Mouse (Mus musculus) c-Kit-positive CD71-positive TER-119-negative erythroid progenitor cells, embryonic 14.5 days (primary cell): ENCODE measurements around the gene Farp2.

Source experiments
- DNase-seq: peaks from one replicate; pipeline ENCODE4 v3.0.0-alpha.2; 2013; ENCODE audit warnings: low read depth

The Farp2 gene

GRCm38 (mm10) chr1:93563224-93563623 is 51.3 kb downstream of the Farp2 start:
- DNase-seq = no peak

GRCm38 (mm10) chr1:93563649-93564048 is 51.8 kb downstream of the Farp2 start:
- DNase-seq = no peak

GRCm38 (mm10) chr1:93564781-93565180 is 52.9 kb downstream of the Farp2 start:
- DNase-seq = no peak

- DNase-seq = no peak
Measured at GRCm38 (mm10) chr1:93567013-93567412, 55.1 kb downstream of the Farp2 start.

- no peak for DNase-seq
Measured at GRCm38 (mm10) chr1:93567717-93568497, 56.0 kb downstream of the Farp2 start.

GRCm38 (mm10) chr1:93577066-93577465 is 65.2 kb downstream of the Farp2 start:
- no peak for DNase-seq

GRCm38 (mm10) chr1:93577861-93578260 is 66.0 kb downstream of the Farp2 start:
- DNase-seq = no peak

- no peak for DNase-seq
Measured at GRCm38 (mm10) chr1:93581545-93581944, 69.7 kb downstream of the Farp2 start.

- DNase-seq = no peak
Measured at GRCm38 (mm10) chr1:93588346-93588745, 76.5 kb downstream of the Farp2 start.

- no peak for DNase-seq
Measured at GRCm38 (mm10) chr1:93593960-93594359, 82.1 kb downstream of the Farp2 start.

- DNase-seq = no peak
Measured at GRCm38 (mm10) chr1:93595916-93596315, 84.0 kb downstream of the Farp2 start.

- no peak for DNase-seq
Measured at GRCm38 (mm10) chr1:93602911-93603310, 91.0 kb downstream of the Farp2 start.

GRCm38 (mm10) chr1:93603921-93604320 is 92.0 kb downstream of the Farp2 start:
- no peak for DNase-seq

GRCm38 (mm10) chr1:93607090-93608083 is 95.5 kb downstream of the Farp2 start:
- no peak for DNase-seq

- no peak for DNase-seq
Measured at GRCm38 (mm10) chr1:93608696-93609245, 96.9 kb downstream of the Farp2 start.

- DNase-seq = no peak
Measured at GRCm38 (mm10) chr1:93609762-93610161, 97.9 kb downstream of the Farp2 start.

- no peak for DNase-seq
Measured at GRCm38 (mm10) chr1:93618059-93618748, 106.3 kb downstream of the Farp2 start.

GRCm38 (mm10) chr1:93618948-93619347 is 107.1 kb downstream of the Farp2 start:
- DNase-seq = no peak

- DNase-seq = no peak
Measured at GRCm38 (mm10) chr1:93624502-93624901, 112.6 kb downstream of the Farp2 start.

GRCm38 (mm10) chr1:93630796-93631195 is 118.9 kb downstream of the Farp2 start:
- DNase-seq = no peak

GRCm38 (mm10) chr1:93632723-93633122 is 120.8 kb downstream of the Farp2 start:
- no peak for DNase-seq

GRCm38 (mm10) chr1:93634481-93634891 is 122.6 kb downstream of the Farp2 start:
- DNase-seq = no peak
